Mouse (Mus musculus): ENCODE results near the gene Dyrk2. TPM values are rescaled to one million over a fixed set of nuclear protein-coding genes. Genes with fewer than 3 reads are reported as not detected.

Dyrk2 gene
- polyA plus RNA-seq (2012; ENCODE audit: insufficient read depth, insufficient read length, missing spikeins), result 26.7 and 37.5 TPM in 2 replicates

- H3K27ac ChIP-seq (ENCODE audit: insufficient read depth, low read depth, low read length), result peak within 1 kb of the TSS; percentile 59
- peak within 1 kb of the TSS; percentile 84 for H3K4me3 ChIP-seq (ENCODE audit: insufficient read depth, low read length)
- peaks cover 24% of the 10 kb centered on the region for H3K4me1 ChIP-seq (ENCODE audit: control insufficient read depth, insufficient read depth, low read length)
- no peak for TF ChIP-seq POLR2A (IDR thresholded peaks at IDR 0.05; ENCODE audit: borderline replicate concordance, low read depth, low read length)
- no peak for TF ChIP-seq CTCF (IDR thresholded peaks at IDR 0.05; ENCODE audit: low read depth, low read length)
Observed at GRCm38 (mm10) chr10:118870201-118870980, at the start of gene Dyrk2. Gene Dyrk2, minus strand, starts transcription at chr10:118870209.

- Histone ChIP-seq H3K4me1 (ENCODE audit: control insufficient read depth, insufficient read depth, low read length) (no peaks in the 10 kb centered on the region), H3K4me3 (ENCODE audit: insufficient read depth, low read length) (no peak overlapping the region), H3K27ac (ENCODE audit: insufficient read depth, low read depth, low read length) (no peak overlapping the region)
- TF ChIP-seq POLR2A (IDR thresholded peaks at IDR 0.05; ENCODE audit: borderline replicate concordance, low read depth, low read length) (no peak), CTCF (IDR thresholded peaks at IDR 0.05; ENCODE audit: low read depth, low read length) (no peak)
Observed at GRCm38 (mm10) chr10:118902625-118903024, 32.6 kb upstream of the Dyrk2 start.

- no peak overlapping the region for H3K27ac ChIP-seq (ENCODE audit: insufficient read depth, low read depth, low read length)
- H3K4me3 ChIP-seq (ENCODE audit: insufficient read depth, low read length), result no peak overlapping the region
- H3K4me1 ChIP-seq (ENCODE audit: control insufficient read depth, insufficient read depth, low read length), result peaks cover 11% of the 10 kb centered on the region
- TF ChIP-seq POLR2A (IDR thresholded peaks at IDR 0.05; ENCODE audit: borderline replicate concordance, low read depth, low read length) (no peak), CTCF (IDR thresholded peaks at IDR 0.05; ENCODE audit: low read depth, low read length) (no peak)
Observed at GRCm38 (mm10) chr10:118893645-118894044, 23.6 kb upstream of the Dyrk2 start.

GRCm38 (mm10) chr10:118884126-118884525, 14.1 kb upstream of the Dyrk2 start:
- Histone ChIP-seq H3K4me3 (ENCODE audit: insufficient read depth, low read length) (no peak overlapping the region), H3K4me1 (ENCODE audit: control insufficient read depth, insufficient read depth, low read length) (peaks cover 12% of the 10 kb centered on the region), H3K27ac (ENCODE audit: insufficient read depth, low read depth, low read length) (no peak overlapping the region)
- no peak for TF ChIP-seq CTCF (IDR thresholded peaks at IDR 0.05; ENCODE audit: low read depth, low read length)
- no peak for TF ChIP-seq POLR2A (IDR thresholded peaks at IDR 0.05; ENCODE audit: borderline replicate concordance, low read depth, low read length)

- TF ChIP-seq POLR2A (IDR thresholded peaks at IDR 0.05; ENCODE audit: borderline replicate concordance, low read depth, low read length) (no peak), CTCF (IDR thresholded peaks at IDR 0.05; ENCODE audit: low read depth, low read length) (no peak)
- H3K4me3 ChIP-seq (ENCODE audit: insufficient read depth, low read length), result no peak overlapping the region
- H3K4me1 ChIP-seq (ENCODE audit: control insufficient read depth, insufficient read depth, low read length), result peaks cover 12% of the 10 kb centered on the region
- no peak overlapping the region; the same call in 1 of the 2 replicates for H3K27ac ChIP-seq (ENCODE audit: insufficient read depth, low read depth, low read length)
Observed at GRCm38 (mm10) chr10:118883317-118883716, 13.3 kb upstream of the Dyrk2 start.

GRCm38 (mm10) chr10:118882258-118882885, 12.4 kb upstream of the Dyrk2 start:
- Histone ChIP-seq H3K4me1 (ENCODE audit: control insufficient read depth, insufficient read depth, low read length) (peaks cover 12% of the 10 kb centered on the region), H3K4me3 (ENCODE audit: insufficient read depth, low read length) (no peak overlapping the region), H3K27ac (ENCODE audit: insufficient read depth, low read depth, low read length) (no peak overlapping the region)
- TF ChIP-seq POLR2A (IDR thresholded peaks at IDR 0.05; ENCODE audit: borderline replicate concordance, low read depth, low read length), result no peak
- TF ChIP-seq CTCF (IDR thresholded peaks at IDR 0.05; ENCODE audit: low read depth, low read length), result no peak

- H3K4me1 ChIP-seq (ENCODE audit: control insufficient read depth, insufficient read depth, low read length), result peaks cover 12% of the 10 kb centered on the region
- no peak overlapping the region for H3K4me3 ChIP-seq (ENCODE audit: insufficient read depth, low read length)
Observed at GRCm38 (mm10) chr10:118880776-118881175, 10.8 kb upstream of the Dyrk2 start.

GRCm38 (mm10) chr10:118872196-118872595, 2.2 kb upstream of the Dyrk2 start:
- Histone ChIP-seq H3K4me3 (ENCODE audit: insufficient read depth, low read length) (no peak overlapping the region), H3K4me1 (ENCODE audit: control insufficient read depth, insufficient read depth, low read length) (peaks cover 11% of the 10 kb centered on the region), H3K27ac (ENCODE audit: insufficient read depth, low read depth, low read length) (no peak overlapping the region)
- TF ChIP-seq CTCF (IDR thresholded peaks at IDR 0.05; ENCODE audit: low read depth, low read length) (no peak), POLR2A (IDR thresholded peaks at IDR 0.05; ENCODE audit: borderline replicate concordance, low read depth, low read length) (no peak)

More at GRCm38 (mm10) chr10:118880776-118881175, 10.8 kb upstream of the Dyrk2 start:
- no peak for TF ChIP-seq CTCF (IDR thresholded peaks at IDR 0.05; ENCODE audit: low read depth, low read length)
- TF ChIP-seq POLR2A (IDR thresholded peaks at IDR 0.05; ENCODE audit: borderline replicate concordance, low read depth, low read length), result no peak
- no peak overlapping the region for H3K27ac ChIP-seq (ENCODE audit: insufficient read depth, low read depth, low read length)

GRCm38 (mm10) chr10:118869591-118870001, 413 bp downstream of the Dyrk2 start:
- H3K4me1 ChIP-seq (ENCODE audit: control insufficient read depth, insufficient read depth, low read length), result peaks cover 28% of the 10 kb centered on the region

More at GRCm38 (mm10) chr10:118869591-118870001, 413 bp downstream of the Dyrk2 start:
- peak overlapping the region; percentile 59 for H3K27ac ChIP-seq (ENCODE audit: insufficient read depth, low read depth, low read length)
- TF ChIP-seq POLR2A (IDR thresholded peaks at IDR 0.05; ENCODE audit: borderline replicate concordance, low read depth, low read length) (no peak), CTCF (IDR thresholded peaks at IDR 0.05; ENCODE audit: low read depth, low read length) (no peak)
- H3K4me3 ChIP-seq (ENCODE audit: insufficient read depth, low read length), result peak overlapping the region; percentile 84
